Mouse (Mus musculus) retina, adult 2 months (tissue): ENCODE results near the gene Prpf4.
A peak's percentile ranks its signal among the peaks of the same experiment; 100 is the strongest.

Source experiments
- DNase-seq: peaks from one replicate; pipeline ENCODE4 v3.0.0-alpha.2; 2012; ENCODE audit warnings: low read depth, low spot score

Gene Prpf4

DNA sequence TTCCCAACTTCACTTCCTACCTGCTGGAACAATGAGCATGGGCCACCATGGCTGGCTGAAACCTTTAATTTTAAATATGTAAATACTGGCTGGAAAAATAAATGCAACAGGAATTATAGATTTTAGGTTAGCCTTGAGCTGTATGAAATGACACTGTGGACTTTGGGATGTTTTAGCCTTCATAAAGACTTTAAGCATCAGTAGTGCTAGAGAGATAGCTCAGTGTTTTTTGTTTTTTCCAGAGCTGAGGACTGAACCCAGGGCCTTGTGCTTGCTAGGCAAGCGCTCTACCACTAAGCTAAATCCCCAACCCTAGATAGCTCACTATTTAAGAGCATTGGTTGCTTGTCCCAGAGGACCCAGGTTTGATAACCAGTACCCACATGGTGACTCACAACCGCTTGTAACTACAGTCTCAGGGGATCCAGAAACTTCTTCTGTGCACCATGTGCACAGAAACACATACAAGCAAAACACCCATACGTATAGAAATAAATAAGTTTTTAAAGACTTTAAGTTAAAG is 28.7 kb downstream of the Prpf4 start:
- no peak for DNase-seq

DNA sequence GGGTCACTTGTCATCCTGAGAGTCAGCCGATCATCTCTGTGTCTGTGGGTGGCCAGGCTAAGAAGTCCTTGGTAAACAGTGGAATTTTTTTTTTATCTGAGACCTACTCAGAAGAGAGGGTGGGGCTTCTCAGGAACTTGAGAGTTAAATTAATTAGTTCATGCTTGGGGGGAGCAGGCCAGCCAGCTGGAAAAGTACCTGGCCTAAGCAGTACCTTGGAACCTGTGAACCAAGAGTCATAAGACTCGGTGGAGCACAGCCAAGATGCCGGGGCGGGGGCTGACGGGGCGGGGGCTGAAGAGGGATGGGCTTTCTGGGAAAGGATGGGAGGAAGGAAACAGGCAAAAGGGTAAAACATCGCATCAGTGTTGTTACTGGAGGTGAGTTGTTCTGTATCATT is 29.3 kb downstream of the Prpf4 start:
- DNase-seq = no peak

DNA sequence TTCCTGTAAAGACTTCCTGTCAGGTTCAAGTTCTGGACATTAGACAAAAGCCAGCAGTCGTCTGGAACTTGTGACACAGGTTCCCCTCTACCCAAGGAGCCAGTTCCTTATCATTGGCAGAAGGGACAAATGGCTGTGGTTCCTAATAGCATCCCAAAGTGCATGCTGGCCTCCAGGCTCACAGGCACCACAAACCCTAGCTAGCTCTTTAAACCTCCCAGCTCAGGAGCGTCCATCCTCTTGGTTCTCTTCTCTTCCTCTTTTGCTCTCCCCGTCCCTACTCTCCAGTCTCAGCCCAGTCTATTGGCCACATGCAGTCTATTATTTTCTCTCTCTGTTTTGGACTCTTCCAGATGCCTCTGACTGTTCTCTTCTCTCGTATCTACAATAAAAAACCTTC is 31.2 kb downstream of the Prpf4 start:
- DNase-seq = no peak

DNA sequence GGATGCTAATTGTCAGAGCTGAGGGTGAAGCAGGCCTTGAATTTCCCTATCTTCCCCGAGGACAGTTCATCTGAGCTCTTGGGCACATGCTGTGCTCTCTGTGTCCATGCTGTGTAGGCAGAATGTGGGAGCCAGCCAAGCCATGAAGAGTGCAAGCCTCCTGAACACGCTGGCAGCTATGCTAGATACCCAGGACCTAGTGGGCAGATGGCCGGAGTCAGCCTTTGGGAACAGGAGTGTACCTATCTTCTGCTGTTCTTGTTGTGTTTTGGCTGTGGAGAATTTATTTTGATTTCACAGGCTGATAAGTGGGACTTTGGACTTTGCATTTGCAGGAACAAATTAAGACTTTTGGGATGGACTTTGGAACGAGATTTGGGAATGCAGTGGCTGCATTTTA is 31.9 kb downstream of the Prpf4 start:
- DNase-seq = no peak

DNA sequence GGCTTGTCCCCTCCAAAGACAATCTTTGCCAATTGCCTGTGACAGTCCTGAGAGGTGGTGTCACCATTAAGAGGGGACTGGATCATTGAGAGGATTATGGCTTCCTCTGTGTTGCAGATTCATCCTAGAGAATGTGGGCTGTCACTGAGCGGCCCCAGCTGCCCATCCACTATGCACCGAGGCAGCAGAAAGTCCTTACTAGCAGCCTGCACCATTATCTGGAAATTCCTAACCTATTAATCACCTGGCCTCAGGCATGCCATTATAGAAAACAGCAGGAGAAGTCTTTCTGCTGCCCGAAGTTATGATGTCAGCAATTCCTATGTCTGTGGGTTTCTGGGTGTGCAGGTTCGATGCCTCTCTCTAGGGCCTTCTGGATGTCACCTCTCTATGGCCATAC is 32.4 kb downstream of the Prpf4 start:
- no peak for DNase-seq

DNA sequence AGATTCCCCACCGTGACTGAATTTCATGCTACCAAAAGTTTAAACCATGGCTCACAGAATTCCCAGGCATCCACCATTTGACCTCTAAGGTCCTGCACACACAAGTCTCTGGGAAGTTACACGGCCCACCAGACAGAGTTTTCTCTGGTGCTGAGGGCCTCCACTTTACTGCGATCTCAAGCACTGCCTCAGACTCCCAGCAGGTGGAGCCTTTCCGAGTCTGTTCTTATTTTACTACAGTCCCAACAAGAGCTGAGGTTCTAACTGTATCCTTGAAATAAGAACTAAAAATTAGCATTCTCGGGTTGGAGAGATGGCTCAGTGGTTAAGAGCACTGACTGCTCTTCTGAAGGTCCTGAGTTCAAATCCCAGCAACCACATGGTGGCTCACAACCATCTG is 46.4 kb downstream of the Prpf4 start:
- no peak for DNase-seq

DNA sequence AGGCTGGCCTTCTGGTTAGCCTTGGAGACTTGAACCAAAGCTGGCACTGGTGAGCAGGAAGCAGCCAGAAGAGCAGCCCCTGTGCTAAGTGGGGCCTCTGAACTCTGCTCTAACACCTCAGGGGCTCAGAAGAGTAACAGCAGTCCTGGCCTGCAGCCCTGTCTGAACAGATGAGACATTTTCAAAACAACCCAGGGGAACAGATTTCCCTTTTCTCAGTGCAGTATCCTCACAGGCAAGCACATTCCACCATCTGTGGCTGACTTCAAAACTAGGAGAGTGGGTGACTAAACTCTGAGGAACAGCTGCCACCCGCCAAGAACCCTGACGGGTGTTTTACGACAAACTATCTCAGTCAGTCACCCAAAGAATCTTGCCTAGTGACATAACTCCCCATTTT is 50.5 kb downstream of the Prpf4 start:
- no peak for DNase-seq

DNA sequence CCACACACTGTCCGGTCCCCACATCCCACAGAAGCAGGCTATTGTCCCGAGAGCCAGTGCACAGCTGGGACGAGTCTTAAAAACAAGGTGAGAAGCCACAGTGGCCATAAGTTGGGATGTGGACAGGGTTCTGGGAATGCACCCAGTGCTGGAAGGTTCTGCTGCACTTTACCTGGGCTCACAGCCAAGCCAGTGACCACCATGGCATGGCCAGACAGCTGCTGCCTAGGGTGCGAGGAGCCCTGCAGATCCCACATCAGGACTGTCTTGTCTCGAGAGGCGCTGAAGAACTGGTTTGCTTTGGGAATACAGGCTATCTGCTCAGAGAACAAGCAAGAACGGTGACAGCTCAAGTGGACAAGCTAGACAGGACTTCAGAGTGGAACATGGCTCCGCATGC is 51.8 kb downstream of the Prpf4 start:
- DNase-seq = no peak

DNA sequence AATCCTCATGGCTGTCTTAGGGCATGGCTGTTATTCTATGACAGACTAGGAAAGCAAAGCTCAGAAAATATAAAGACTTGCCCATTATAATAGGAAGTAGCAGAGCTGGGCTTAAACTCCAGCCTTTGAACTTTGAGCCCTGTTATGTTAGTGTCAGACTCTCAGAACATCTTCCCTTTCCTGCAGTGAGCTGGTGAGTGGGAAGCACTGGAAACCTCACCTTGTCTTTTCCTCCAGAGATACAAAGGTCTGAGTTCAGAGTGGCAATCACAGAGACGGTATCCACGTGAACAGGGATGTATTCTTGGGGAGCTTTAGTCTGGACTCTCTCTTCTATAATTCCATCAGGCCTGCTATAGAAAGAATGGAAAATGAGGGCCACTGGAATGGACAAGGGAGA is 54.5 kb downstream of the Prpf4 start:
- no peak for DNase-seq

DNA sequence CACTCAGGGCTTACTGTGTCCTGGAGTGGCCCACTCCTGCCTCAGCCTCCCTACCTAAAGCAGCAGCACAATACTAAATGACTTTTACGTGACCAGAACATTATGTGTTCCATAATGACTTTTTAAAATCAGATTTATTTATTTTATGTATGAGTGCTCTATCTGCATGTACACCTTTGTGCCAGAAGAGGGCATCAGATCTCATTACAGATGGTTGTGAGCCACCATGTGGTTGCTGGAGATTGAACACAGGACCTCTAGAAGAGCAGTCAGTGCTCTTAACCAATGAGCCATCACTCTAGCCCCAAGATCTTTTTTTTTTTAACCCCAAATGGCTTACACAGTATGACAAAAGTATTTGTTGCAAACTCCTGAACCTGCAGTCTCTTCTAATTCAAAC is 59.6 kb downstream of the Prpf4 start:
- DNase-seq = no peak

DNA sequence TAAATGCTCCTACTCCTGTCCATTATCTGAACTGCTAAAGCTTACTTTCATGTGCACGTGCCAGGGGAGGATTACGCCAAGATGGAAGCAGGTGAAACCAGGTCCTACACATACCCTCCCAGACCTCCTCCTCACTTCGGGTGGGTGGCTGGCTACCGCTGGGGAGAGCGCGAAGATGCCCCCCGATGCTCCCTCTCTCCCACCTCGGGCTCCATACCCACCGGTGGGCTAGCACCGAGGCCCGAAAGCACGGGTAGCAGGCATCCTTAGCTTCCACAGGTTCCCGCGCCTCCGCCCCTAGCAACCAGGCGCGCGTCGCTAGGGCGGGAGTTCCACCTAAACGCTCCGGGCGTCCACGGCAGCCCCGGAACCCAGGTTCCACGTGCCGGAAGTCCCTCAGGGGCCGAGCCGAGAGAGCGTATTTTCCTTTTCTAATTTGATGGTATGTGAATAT is 62.0 kb downstream of the Prpf4 start, which contains the start of gene Wdr31:
TSS of gene Wdr31 (minus strand) at position 299 of the 454 bp plus-strand sequence.
- DNase-seq = peak; percentile 74

DNA sequence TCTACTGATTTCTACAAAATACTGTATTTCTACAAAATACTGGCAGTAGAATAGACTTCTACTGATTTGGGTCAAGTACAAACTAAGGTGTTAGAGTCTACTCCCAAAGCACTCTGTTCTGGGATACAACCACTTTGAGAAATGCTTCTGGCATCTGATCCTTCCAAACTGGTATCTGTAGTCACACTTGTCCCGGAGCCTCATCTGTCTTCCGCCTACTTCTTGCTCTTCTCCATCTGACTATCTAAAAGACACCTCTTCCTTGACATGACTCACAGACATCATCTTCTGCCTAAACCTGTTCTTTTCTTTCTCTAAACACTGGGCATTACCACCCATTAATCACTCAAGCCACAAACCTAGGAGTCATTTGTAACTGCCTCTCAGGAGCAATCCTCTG is 63.5 kb downstream of the Prpf4 start:
- DNase-seq = no peak

DNA sequence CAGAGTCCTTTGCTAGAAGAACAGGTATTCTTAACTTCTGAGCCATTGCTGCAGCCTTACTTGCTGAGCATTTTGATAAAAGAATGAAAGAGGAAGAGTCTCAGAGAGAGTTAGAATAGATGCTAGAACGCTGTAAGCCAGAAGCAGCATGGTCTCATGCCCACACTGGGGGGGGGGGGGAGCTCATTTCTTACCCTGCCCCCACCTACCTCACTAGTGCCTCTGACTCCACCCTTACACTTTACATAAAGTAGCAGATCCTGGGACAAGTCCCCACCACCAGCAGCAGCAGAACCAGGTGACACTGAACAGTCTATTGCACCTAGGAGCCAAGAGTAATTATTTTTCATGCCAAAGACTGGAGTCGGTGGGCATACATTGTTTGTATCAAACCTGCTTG is 66.5 kb downstream of the Prpf4 start:
- DNase-seq = no peak

DNA sequence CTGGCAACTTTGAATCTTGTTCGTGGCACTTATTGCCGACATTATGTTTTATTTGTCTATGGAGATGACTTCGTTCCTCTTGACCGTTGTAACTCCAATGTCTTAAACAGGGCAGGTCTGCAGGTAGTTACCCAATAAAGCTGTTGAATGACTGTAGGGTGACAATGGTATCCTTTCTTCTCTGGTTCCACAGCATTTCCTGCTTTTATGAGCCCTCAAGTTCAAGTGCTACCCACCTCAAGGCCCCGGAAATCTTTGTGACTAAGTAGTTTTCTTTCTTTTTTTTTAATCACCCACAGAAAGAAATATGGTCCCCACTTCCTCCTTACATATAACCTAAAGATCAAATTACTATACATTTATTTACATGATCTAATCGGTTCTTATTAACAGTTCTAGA is 67.2 kb downstream of the Prpf4 start:
- no peak for DNase-seq
